Mouse (Mus musculus): ENCODE measurements at regions not wholly inside any gene's neighbourhood (a gene's known extent, or its start where the extent isn't known, plus 50 kb on each side); places are given as distances from the start of the nearest gene placed in this dataset.

DNA sequence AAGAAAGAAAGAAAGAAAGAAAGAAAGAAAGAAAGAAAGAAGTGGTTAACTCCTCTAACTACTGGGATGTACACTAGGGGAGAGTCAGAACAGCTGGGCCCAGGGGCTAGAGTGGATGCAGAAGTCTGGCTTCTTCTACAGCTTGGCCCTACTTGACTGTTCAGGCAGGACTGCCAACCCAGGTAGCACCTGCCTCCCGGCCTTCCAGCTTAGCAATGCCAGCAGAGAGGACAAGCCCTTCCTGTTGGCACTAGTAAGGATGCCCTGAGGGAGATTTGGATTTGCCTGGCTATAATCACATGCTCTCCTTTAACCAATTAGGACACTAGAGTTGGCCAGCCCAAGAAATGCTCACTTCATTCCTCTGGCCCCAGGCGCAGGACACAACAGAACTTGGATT is 219.9 kb downstream of the Bcor start:
- no peak for ATAC-seq (replicated peaks; ENCODE audit: low FRiP score, poor library complexity, severe bottlenecking)

DNA sequence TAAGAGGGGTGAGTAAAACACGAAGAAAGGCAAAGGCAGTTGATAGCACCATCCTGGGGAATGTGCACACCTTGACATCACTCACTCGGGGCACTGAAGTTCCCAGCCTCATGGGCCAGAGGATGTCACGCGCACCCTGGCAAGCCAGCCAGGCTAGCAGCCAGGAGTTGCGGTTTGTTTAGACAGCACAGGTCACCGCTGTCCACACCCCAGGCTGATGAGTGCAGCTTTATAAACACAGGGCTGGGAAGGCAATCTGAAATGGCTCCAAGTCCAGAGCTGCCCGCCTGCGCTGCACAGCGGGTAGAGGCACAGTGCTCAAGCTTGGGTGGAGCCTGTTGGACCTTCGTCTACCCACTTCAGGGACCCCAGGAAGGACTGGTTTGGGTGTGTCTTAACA is 216.8 kb downstream of the Bcor start:
- ATAC-seq (replicated peaks; ENCODE audit: low FRiP score, poor library complexity, severe bottlenecking), result no peak

GRCm38 (mm10) chrX:11944574-11944973 is 215.6 kb downstream of the Bcor start:
- no peak for ATAC-seq (replicated peaks; ENCODE audit: low FRiP score, poor library complexity, severe bottlenecking)

- ATAC-seq (replicated peaks; ENCODE audit: low FRiP score, poor library complexity, severe bottlenecking), result no peak
Measured at GRCm38 (mm10) chrX:11945280-11945679, 214.9 kb downstream of the Bcor start.

GRCm38 (mm10) chrX:11952193-11952592 is 208.0 kb downstream of the Bcor start:
- no peak for ATAC-seq (replicated peaks; ENCODE audit: low FRiP score, poor library complexity, severe bottlenecking)

DNA sequence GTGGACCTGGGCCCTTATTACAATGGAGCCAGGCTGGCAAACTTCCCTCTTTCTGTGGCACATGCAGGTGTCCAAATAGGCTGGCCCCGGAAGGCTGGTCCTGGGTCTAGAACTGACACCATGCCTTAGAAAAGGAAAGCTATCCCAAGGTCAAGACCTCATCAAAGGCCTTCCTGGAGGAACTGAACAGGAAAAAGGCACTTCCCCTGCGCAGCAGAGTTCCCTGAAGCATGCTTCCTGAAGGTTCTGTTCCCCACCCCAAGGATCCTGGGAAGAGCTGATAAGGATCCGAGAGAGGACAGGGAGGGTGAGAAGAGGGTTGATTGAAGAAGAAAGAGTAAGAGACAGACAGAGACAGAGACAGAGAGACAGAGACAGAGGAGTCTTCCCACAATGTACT is 204.0 kb downstream of the Bcor start:
- no peak for ATAC-seq (replicated peaks; ENCODE audit: low FRiP score, poor library complexity, severe bottlenecking)

GRCm38 (mm10) chrX:11957011-11957410 is 203.1 kb downstream of the Bcor start:
- no peak for ATAC-seq (replicated peaks; ENCODE audit: low FRiP score, poor library complexity, severe bottlenecking)

DNA sequence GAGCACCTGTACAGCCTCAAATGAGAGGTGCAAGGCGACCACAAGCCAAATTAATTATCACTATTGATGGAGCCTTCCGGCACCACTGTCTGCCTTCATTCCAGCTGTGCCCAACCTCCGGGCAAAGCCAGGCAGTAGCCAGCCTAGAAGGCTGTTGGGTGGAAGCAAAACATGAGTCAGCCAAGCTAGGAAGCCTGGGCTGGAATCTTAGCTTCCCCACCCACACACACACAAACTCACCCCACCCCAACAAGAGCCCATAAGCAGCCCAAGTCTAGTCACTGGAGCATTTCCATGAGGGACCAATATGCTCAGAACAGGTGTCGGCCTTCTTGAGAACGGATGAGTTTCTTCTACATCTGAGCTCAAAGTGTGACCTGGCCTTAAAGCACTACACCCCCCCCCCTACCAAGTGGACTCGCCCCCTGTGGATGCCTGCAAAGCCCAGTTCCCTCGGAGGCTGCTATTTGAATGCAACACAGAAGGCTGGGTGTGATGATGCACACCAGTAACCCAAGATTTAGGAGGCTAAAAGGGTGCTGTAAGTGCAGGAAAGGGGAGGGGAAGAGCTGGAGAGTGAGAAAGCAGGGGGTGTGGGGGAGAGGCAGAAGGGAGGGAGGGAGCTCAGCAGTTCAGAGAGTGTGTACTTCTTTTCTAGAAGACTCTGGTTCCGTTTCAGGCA is 200.1 kb downstream of the Bcor start:
- ATAC-seq (replicated peaks; ENCODE audit: low FRiP score, poor library complexity, severe bottlenecking), result no peak

- ATAC-seq (replicated peaks; ENCODE audit: low FRiP score, poor library complexity, severe bottlenecking), result no peak
Measured at GRCm38 (mm10) chrX:11961350-11961749, 198.8 kb downstream of the Bcor start.

DNA sequence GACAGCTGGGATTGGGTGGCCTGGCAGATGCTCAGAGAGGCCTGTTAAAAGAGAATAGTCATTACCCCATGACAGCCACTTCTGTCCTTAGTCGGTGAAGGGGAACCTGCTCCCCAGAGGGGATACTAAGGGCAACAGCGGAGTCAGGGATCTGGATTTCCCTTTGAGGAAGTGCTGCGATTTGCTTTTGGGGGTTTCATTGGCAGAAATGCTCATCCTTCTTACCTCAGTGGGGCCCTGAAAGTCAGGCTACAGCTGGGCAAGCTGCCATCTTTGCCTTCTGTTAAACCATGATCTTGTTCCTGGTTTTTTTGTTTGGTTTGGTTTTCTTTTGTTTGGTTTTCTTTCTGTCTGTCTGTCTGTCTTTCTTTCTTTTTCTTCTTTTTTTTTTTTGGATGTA is 195.7 kb downstream of the Bcor start:
- no peak for ATAC-seq (replicated peaks; ENCODE audit: low FRiP score, poor library complexity, severe bottlenecking)

DNA sequence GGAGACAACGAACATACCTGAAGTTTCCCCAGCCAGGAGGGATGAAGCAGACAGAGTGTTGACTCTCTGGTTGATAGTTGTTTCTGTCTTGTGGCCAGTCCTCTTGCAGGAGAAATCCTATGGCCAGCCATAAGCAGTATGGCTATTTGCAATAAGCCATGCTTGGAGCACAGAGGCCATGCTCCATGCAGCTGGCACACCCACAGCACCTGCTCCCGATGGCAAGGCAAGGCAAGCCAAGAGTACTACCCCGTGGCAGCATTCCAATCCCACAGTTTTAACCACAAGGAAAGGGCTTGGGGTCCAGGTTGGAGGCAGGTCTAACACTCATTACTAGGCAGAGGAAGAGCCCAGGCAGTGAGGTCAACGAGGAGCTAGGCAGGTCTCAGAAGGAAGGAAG is 181.5 kb downstream of the Bcor start:
- ATAC-seq (replicated peaks; ENCODE audit: low FRiP score, poor library complexity, severe bottlenecking), result no peak

GRCm38 (mm10) chrX:11983276-11983675 is 176.9 kb downstream of the Bcor start:
- no peak for ATAC-seq (replicated peaks; ENCODE audit: low FRiP score, poor library complexity, severe bottlenecking)

Measured in erythroid progenitor cell, adult 5-6 weeks (primary cell).